17 mouse cellular contexts compared by ENCODE assay signal in genomic region chr2:108935981-108936762, GRCm38 (mm10).
DNase-seq lines count a peak whose midpoint lies in the region; ATAC-seq and TF ChIP-seq lines count a peak whose summit lies in the region.
"Had no signal": no experiment of that assay in that cellular context is flagged by ENCODE, and none has a peak within 500 bp of the region (broad histone marks: within the 10 kb centered on the region; RNA-seq: fewer than 3 reads in every experiment).

No protein-coding gene starts in this region.

- no peak overlapping the region for H3K4me3 ChIP-seq in intestine, embryonic 14.5 days (ENCODE audit: low read depth, low read length)
- H3K4me3 ChIP-seq in intestine, postnatal 0 days (ENCODE audit: low read depth, low read length), result no peak overlapping the region
- H3K4me3 ChIP-seq in hindbrain, embryonic 14.5 days (replicated peaks; ENCODE audit: low read length), result no peak overlapping the region
- H3K4me3 ChIP-seq in midbrain, postnatal 0 days (ENCODE audit: low read depth, low read length), result no peak overlapping the region
- H3K4me3 ChIP-seq: limb, embryonic 12.5 days; lung, embryonic 15.5 days; neural tube, embryonic 13.5 days had no signal

- no peak overlapping the region for H3K4me2 ChIP-seq in intestine, embryonic 14.5 days (ENCODE audit: low read length)
- no peak overlapping the region for H3K4me2 ChIP-seq in intestine, postnatal 0 days (replicated peaks; ENCODE audit: low read depth)
- no peak overlapping the region for H3K4me2 ChIP-seq in hindbrain, embryonic 14.5 days (replicated peaks)
- H3K4me2 ChIP-seq in midbrain, postnatal 0 days (ENCODE audit: low read depth, low read length, poor library complexity, severe bottlenecking), result no peak overlapping the region
- H3K4me2 ChIP-seq: limb, embryonic 12.5 days; lung, embryonic 15.5 days; neural tube, embryonic 13.5 days had no signal

- ATAC-seq in intestine, embryonic 14.5 days (replicated peaks; ENCODE audit: low FRiP score, low TSS enrichment, low read depth), result 0 out of 2 replicates have a peak, but pooled peaks have one; percentile 43
- no peak for ATAC-seq in intestine, postnatal 0 days
- ATAC-seq in hindbrain, embryonic 14.5 days (ENCODE audit: low FRiP score), result peak; percentile 81
- ATAC-seq in midbrain, postnatal 0 days (ENCODE audit: low FRiP score), result no peak; the same call in 1 of the 2 replicates
- ATAC-seq: activated CD4-positive, CD25-positive, alpha-beta regulatory T cell, adult 4 months had no signal

- H3K36me3 ChIP-seq in intestine, embryonic 14.5 days (ENCODE audit: control insufficient read depth, insufficient read depth, low read length), result no peaks in the 10 kb centered on the region
- H3K36me3 ChIP-seq in intestine, postnatal 0 days (ENCODE audit: control insufficient read depth, insufficient read depth), result no peaks in the 10 kb centered on the region
- H3K36me3 ChIP-seq in hindbrain, embryonic 14.5 days (replicated peaks; ENCODE audit: control insufficient read depth, insufficient read depth), result no peaks in the 10 kb centered on the region
- no peaks in the 10 kb centered on the region for H3K36me3 ChIP-seq in midbrain, postnatal 0 days (ENCODE audit: insufficient read depth, low read length)
- H3K36me3 ChIP-seq: G1E; limb, embryonic 12.5 days; lung, embryonic 15.5 days; neural tube, embryonic 13.5 days had no signal

- no peaks in the 10 kb centered on the region for H3K9me3 ChIP-seq in intestine, embryonic 14.5 days (ENCODE audit: control insufficient read depth, low read length)
- no peaks in the 10 kb centered on the region for H3K9me3 ChIP-seq in intestine, postnatal 0 days (ENCODE audit: control insufficient read depth)
- no peaks in the 10 kb centered on the region for H3K9me3 ChIP-seq in hindbrain, embryonic 14.5 days (ENCODE audit: control insufficient read depth, low read length)
- no peaks in the 10 kb centered on the region for H3K9me3 ChIP-seq in midbrain, postnatal 0 days (ENCODE audit: low read length)
- H3K9me3 ChIP-seq: limb, embryonic 12.5 days; lung, embryonic 15.5 days; neural tube, embryonic 13.5 days had no signal

- WGBS in intestine, embryonic 14.5 days, result 33% methylated on average over 5 of the region's 5 CpGs
- WGBS in intestine, postnatal 0 days, result 59% methylated on average over 5 of the region's 5 CpGs
- WGBS in hindbrain, embryonic 14.5 days, result 44% methylated on average over 5 of the region's 5 CpGs
- 18% methylated on average over 5 of the region's 5 CpGs for WGBS in midbrain, postnatal 0 days

- no peak for DNase-seq in intestine, embryonic 14.5 days (ENCODE audit: low spot score)
- peak; percentile 3 for DNase-seq in retina, postnatal 1 day
- DNase-seq in retina, embryonic 14.5 days (ENCODE audit: low spot score), result no peak
- peak; percentile 32 for DNase-seq in hindbrain, embryonic 14.5 days (ENCODE audit: low spot score)
- peak; percentile 45 for DNase-seq in midbrain, postnatal 0 days (ENCODE audit: low spot score)
- DNase-seq in cerebellum, adult 9-11 months, result no peak
- DNase-seq in urinary bladder, postnatal 14 days (ENCODE audit: low spot score), result no peak
- DNase-seq: B cell, adult 2 months; cerebellum, adult 9-10 months; kidney, adult 8-10 months; right cerebral cortex, postnatal 14 days had no signal

- no peak for TF ChIP-seq CTCF in intestine, postnatal 0 days (IDR thresholded peaks at IDR 0.05; ENCODE audit: low read depth)
- TF ChIP-seq CTCF in midbrain, postnatal 0 days (IDR thresholded peaks at IDR 0.05), result no peak

- H3K9ac ChIP-seq in intestine, embryonic 14.5 days (ENCODE audit: low read length), result no peak overlapping the region
- no peak overlapping the region for H3K9ac ChIP-seq in intestine, postnatal 0 days (ENCODE audit: low read depth, low read length)
- H3K9ac ChIP-seq in hindbrain, embryonic 14.5 days, result no peak overlapping the region
- H3K9ac ChIP-seq in midbrain, postnatal 0 days (replicated peaks; ENCODE audit: low read length, poor library complexity, severe bottlenecking), result no peak overlapping the region
- H3K9ac ChIP-seq: limb, embryonic 12.5 days; lung, embryonic 15.5 days; neural tube, embryonic 13.5 days had no signal

- H3K27me3 ChIP-seq in intestine, embryonic 14.5 days (replicated peaks; ENCODE audit: control insufficient read depth, insufficient read depth, low read length), result no peaks in the 10 kb centered on the region
- no peaks in the 10 kb centered on the region for H3K27me3 ChIP-seq in intestine, postnatal 0 days (replicated peaks; ENCODE audit: control insufficient read depth, insufficient read depth, low read length)
- no peaks in the 10 kb centered on the region for H3K27me3 ChIP-seq in hindbrain, embryonic 14.5 days (ENCODE audit: control insufficient read depth, insufficient read depth, low read length)
- H3K27me3 ChIP-seq in midbrain, postnatal 0 days (ENCODE audit: insufficient read depth, low read length), result no peaks in the 10 kb centered on the region
- H3K27me3 ChIP-seq: limb, embryonic 12.5 days; lung, embryonic 15.5 days; neural tube, embryonic 13.5 days had no signal

- peaks cover 7% of the 10 kb centered on the region for H3K4me1 ChIP-seq in intestine, embryonic 14.5 days (replicated peaks; ENCODE audit: control insufficient read depth, insufficient read depth, low read length)
- no peaks in the 10 kb centered on the region for H3K4me1 ChIP-seq in intestine, postnatal 0 days (replicated peaks; ENCODE audit: control insufficient read depth, insufficient read depth, low read length)
- H3K4me1 ChIP-seq in hindbrain, embryonic 14.5 days (replicated peaks; ENCODE audit: control insufficient read depth, insufficient read depth, low read length), result 0 out of 2 replicates have a peak, but pooled peaks cover 7% of the 10 kb centered on the region
- no peaks in the 10 kb centered on the region for H3K4me1 ChIP-seq in midbrain, postnatal 0 days (ENCODE audit: insufficient read depth, low read length)
- H3K4me1 ChIP-seq: limb, embryonic 12.5 days; lung, embryonic 15.5 days had no signal

- peak overlapping the region; percentile 65 for H3K27ac ChIP-seq in intestine, embryonic 14.5 days (ENCODE audit: low read depth)
- no peak overlapping the region for H3K27ac ChIP-seq in intestine, postnatal 0 days (ENCODE audit: low read depth, low read length)
- H3K27ac ChIP-seq in hindbrain, embryonic 14.5 days, result no peak overlapping the region
- no peak overlapping the region for H3K27ac ChIP-seq in midbrain, postnatal 0 days (ENCODE audit: low read depth, low read length)
- H3K27ac ChIP-seq: limb, embryonic 12.5 days; lung, embryonic 15.5 days; neural tube, embryonic 13.5 days had no signal

Comparison
In these comparisons a context has a peak if more than half of its experiments do, and no peak if none do; other contexts are left out.
1. ATAC-seq: peak in intestine, embryonic 14.5 days (single experiment) and hindbrain, embryonic 14.5 days (single experiment); none in intestine, postnatal 0 days (single experiment) and midbrain, postnatal 0 days (single experiment).
2. DNase-seq: peak in retina, postnatal 1 day (single experiment), hindbrain, embryonic 14.5 days (single experiment) and midbrain, postnatal 0 days (single experiment); none in intestine, embryonic 14.5 days (single experiment), retina, embryonic 14.5 days (single experiment), cerebellum, adult 9-11 months (single experiment) and urinary bladder, postnatal 14 days (single experiment).